Mouse (Mus musculus) CD4-positive naive resting alpha-beta T cell, adult 76 days (primary cell): ENCODE measurements around the gene Psmd13. TPM values are rescaled to one million over a fixed set of nuclear protein-coding genes. Genes with fewer than 3 reads are reported as not detected.

Experiments used
- total RNA-seq: library from RNA; stranded (reverse); gene quantifications from one replicate; pipeline ENCODE4 v1.2.4, GENCODE M21; 2023

Gene Psmd13
- total RNA-seq = 67.4 TPM

DNA sequence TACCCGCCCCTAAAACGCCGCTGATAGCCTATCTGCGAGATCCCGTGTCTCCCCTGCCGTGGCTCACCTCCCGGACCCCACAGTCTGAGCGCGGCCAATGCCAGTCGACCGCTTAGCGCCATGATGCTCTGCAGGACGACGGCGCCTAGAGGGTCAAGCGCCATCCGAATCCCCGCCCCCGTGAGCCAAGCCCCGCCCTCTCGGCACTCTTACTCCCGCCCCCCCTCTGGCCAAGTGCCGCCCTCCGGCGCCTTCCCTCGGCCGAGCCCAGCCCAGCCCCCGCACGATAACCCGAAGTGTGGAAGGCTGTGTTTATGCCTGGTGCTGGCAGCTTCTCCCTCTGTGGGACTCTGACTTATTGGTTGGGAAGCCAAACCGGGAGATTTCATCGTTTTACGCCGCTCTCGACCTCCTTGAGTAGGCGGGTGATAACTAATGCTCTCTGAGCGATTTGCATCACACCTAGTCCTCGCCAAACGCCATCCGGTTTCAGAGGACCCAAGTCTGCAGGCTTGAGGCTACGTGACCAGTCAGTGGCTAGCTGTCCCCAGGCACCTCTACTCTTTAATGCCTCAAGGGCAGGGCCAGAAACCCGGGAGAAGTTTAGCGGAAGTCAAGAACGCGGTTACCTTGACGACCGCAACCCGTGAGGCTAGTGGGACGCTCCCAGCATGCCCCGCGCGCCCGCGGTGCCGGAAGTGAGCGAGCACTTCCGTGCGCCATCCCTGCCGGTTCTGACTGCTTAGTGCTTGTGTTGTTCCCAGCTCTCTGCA, at the start of gene Psmd13, which contains the start of gene Sirt3:
TSS of gene Psmd13 (plus strand) at position 273 of the 773 bp plus-strand sequence.
TSS of gene Sirt3 (minus strand) at position 614 of the 773 bp plus-strand sequence.

GRCm38 (mm10) chr7:140834968-140835757, 46.6 kb upstream of the Psmd13 start, which contains the start of gene Urah:
Gene Urah, plus strand, starts transcription at chr7:140835018.

GRCm38 (mm10) chr7:140844905-140845665, 36.7 kb upstream of the Psmd13 start, which contains the start of gene Scgb1c1:
Gene Scgb1c1, plus strand, starts transcription at chr7:140845547.

GRCm38 (mm10) chr7:140847755-140848580, 33.8 kb upstream of the Psmd13 start, which contains the start of gene Odf3:
Gene Odf3, plus strand, starts transcription at chr7:140847805.

DNA sequence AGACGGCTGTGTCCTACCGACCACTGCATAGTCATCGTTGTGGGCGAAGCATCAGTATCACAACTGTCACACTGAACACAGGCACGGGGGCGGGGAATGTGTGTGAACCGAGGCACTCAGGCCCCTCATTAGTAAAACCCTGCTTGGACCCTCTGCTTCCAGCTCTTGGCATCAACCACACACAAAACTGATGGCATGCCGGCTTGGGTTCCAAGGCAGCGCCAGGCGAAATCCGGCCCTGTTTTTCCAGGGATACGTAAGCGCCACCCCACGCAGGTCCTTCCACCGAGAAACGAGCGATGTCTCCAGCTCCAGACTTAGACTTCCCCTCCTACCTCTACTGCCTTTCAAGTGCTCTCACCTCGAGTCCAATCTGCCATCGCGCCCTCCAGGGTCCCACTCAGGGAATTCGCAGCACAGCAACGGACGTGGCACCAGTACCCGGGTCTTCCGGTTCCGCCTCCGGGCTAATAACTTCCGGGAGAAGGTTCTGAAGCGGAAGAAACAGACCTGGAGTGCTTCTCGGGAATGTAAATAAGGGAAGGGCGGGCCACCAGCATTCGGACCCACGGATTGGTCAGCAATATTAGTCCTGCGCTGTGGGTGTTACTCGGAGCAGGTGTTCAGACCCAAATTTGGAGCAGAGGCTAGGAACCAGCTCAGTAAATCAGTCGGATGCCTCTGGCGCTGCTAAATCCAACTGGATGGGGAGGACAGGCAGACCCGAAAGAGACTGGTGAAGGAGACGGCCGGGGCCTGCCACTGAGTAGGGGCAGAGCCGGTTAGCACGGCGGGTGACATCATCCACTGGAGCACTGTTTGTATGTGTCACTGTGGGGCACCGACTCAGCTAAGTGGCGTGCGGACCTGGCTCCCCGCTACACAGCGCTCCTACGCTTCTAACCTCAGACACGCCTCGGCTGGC, 25.6 kb upstream of the Psmd13 start, which contains the start of gene Gm45785:
TSS of gene Gm45785 (minus strand) at position 472 of the 925 bp plus-strand sequence.

GRCm38 (mm10) chr7:140856785-140857549, 24.8 kb upstream of the Psmd13 start, which contains the start of gene Ric8a:
Gene Ric8a, plus strand, starts transcription at chr7:140856957.

DNA sequence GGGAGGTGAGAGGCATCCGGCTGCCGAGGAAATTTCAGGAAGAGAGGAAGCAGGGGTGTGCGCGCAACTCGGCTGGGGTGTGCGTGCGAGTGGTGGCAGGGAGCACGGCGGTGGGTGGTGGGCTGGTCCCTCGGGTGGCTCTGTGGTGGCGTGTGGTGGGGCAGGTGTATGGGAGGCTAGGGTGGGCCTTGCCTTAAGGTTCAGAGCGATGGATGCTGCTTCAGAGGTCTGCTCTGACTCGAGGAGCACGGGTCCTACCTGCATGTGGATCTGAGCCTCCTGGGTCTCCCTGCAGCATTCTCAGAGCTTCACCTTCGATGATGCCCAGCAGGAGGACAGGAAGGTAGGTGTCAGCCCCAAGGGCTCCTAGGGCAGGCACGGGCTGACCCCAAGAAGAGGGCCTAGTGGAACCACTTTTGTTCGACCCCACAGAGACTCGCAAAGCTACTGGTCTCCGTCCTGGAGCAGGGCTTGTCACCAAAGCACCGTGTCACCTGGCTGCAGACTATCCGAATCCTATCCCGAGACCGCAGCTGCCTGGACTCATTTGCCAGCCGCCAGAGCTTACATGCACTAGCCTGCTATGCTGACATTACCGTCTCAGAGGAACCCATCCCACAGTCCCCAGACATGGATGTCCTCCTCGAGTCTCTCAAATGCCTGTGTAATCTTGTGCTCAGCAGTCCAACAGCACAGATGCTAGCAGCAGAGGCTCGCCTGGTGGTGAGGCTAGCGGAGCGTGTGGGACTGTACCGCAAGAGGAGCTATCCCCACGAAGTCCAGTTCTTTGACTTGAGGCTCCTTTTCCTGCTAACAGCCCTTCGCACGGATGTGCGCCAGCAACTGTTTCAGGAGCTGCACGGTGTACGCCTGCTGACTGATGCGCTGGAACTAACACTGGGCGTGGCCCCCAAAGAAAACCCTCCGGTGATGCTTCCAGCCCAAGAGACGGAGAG, 23.9 kb upstream of the Psmd13 start, which contains the start of gene Bet1l:
TSS of gene Bet1l (minus strand) at position 28 of the 956 bp plus-strand sequence.

DNA sequence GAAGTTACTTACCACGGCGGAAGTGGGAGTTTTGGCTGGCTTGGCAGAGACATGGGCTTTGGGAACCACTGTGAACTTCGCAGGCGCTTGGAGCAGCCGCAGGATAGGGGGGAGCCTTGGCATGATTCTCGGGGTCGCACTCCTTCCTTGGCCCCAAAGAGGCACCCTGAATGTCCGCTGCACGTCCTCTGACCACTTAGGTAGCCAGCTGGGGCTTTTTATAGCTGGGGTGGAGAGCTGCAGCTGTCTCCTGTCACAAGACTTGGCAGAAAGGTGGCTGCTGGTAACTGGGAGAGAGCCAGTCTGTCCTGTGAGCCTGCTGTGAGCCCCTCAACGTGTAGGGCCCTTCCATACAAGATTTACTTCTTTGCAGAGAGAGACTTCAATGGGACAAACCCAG, 18.5 kb downstream of the Psmd13 start, which contains the start of gene Cox8b:
TSS of gene Cox8b (minus strand) at position 227 of the 400 bp plus-strand sequence.

GRCm38 (mm10) chr7:140920418-140921029, 38.8 kb downstream of the Psmd13 start, which contains the start of gene Nlrp6:
Gene Nlrp6, plus strand, starts transcription at chr7:140920902.

GRCm38 (mm10) chr7:140941222-140942051, 59.7 kb downstream of the Psmd13 start, which contains the start of gene Pgghg:
Gene Pgghg, plus strand, starts transcription at chr7:140941391.

Other genes with a start within 250 kb of the Psmd13 start
- not detected for gene Olfr53, start 235.5 kb upstream of the Psmd13 start, total RNA-seq
- not detected for gene Olfr539, start 222.0 kb upstream of the Psmd13 start, total RNA-seq
- gene Olfr45, start 200.0 kb upstream of the Psmd13 start, total RNA-seq = not detected
- not detected for gene Olfr541, start 184.7 kb upstream of the Psmd13 start, total RNA-seq
- not detected for gene Cyp2e1, start 118.2 kb upstream of the Psmd13 start, total RNA-seq
- gene Syce1, start 94.1 kb upstream of the Psmd13 start, total RNA-seq = not detected
- gene Zfp941, start 59.8 kb upstream of the Psmd13 start, total RNA-seq = not detected
- not detected for gene Urah, start 47.0 kb upstream of the Psmd13 start, total RNA-seq
- not detected for gene Scgb1c1, start 36.4 kb upstream of the Psmd13 start, total RNA-seq
- gene Odf3, start 34.2 kb upstream of the Psmd13 start, total RNA-seq = not detected
- gene Gm45785, start 25.6 kb upstream of the Psmd13 start, total RNA-seq = not detected
- gene Ric8a, start 25.0 kb upstream of the Psmd13 start, total RNA-seq = 101 TPM
- 32.4 TPM for gene Bet1l, start 24.4 kb upstream of the Psmd13 start, total RNA-seq
- 6.3 TPM for gene Sirt3, start 341 bp downstream of the Psmd13 start, total RNA-seq
- not detected for gene Cox8b, start 18.5 kb downstream of the Psmd13 start, total RNA-seq
- not detected for gene Nlrp6, start 38.9 kb downstream of the Psmd13 start, total RNA-seq
- gene Pgghg, start 59.4 kb downstream of the Psmd13 start, total RNA-seq = 12.4 TPM
- not detected for gene Ifitm5, start 68.3 kb downstream of the Psmd13 start, total RNA-seq
- not detected for gene Gm45717, start 74.0 kb downstream of the Psmd13 start, total RNA-seq
- 12.7 TPM for gene Ifitm2, start 74.0 kb downstream of the Psmd13 start, total RNA-seq
- gene Ifitm1, start 85.3 kb downstream of the Psmd13 start, total RNA-seq = not detected
- 6.7 TPM for gene Ifitm3, start 128.8 kb downstream of the Psmd13 start, total RNA-seq
- 1.6 TPM for gene Ifitm6, start 136.0 kb downstream of the Psmd13 start, total RNA-seq
- gene Gm17387, start 147.2 kb downstream of the Psmd13 start, total RNA-seq = not detected
- gene B4galnt4, start 179.1 kb downstream of the Psmd13 start, total RNA-seq = 1.4 TPM
- 35.3 TPM for gene Pkp3, start 196.2 kb downstream of the Psmd13 start, total RNA-seq
- 56.4 TPM for gene Sigirr, start 218.6 kb downstream of the Psmd13 start, total RNA-seq
- gene Ano9, start 235.8 kb downstream of the Psmd13 start, total RNA-seq = not detected
- 6.5 TPM for gene Ptdss2, start 240.4 kb downstream of the Psmd13 start, total RNA-seq